9 mouse cellular contexts compared by ENCODE assay signal in the genomic region with DNA sequence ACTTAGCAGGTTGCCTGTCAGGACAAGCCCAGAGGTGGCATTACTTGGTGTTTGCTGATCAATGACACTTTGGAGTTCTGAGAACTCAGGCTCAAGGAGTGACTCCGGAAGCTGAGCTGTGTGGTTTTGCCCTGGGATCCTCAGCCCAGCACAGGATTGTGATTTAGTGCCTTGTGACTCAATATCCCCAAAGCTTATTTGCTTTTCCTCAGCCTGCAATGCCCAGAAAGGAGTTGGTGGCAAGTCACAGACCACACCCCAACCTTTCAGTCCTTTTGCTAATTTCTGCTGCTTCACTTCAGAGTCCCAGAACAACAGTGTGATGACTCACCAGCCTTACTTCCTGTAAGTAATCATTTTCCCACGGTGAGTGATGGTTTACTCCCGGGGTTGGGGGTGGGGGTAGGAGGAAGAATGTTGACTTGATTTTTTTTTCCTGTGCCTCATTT.
A peak's percentile ranks its signal among the peaks of the same experiment; 100 is the strongest.
DNase-seq lines count a peak whose midpoint lies in the region; ATAC-seq lines count a peak whose summit lies in the region.
"Had no signal": no experiment of that assay in that cellular context is flagged by ENCODE, and none has a peak within 500 bp of the region (broad histone marks: within the 10 kb centered on the region; RNA-seq: fewer than 3 reads in every experiment).

No protein-coding gene starts in this region.

- ATAC-seq in hindbrain, embryonic 14.5 days (ENCODE audit: low FRiP score) = no peak
- ATAC-seq in heart, embryonic 13.5 days (ENCODE audit: extremely low read depth, insufficient number of reproducible peaks, low FRiP score, low TSS enrichment) = no peak
- ATAC-seq in lung, embryonic 16.5 days (ENCODE audit: low read depth) = peak; percentile 49; the same call in 1 of the 2 replicates
- ATAC-seq in forebrain, embryonic 14.5 days = no peak
- no peak for ATAC-seq in neural tube, embryonic 15.5 days (ENCODE audit: low FRiP score)

- H3K9ac ChIP-seq in hindbrain, embryonic 14.5 days = no peak overlapping the region
- no peak overlapping the region for H3K9ac ChIP-seq in heart, embryonic 13.5 days
- no peak overlapping the region for H3K9ac ChIP-seq in lung, embryonic 16.5 days (ENCODE audit: low read length)
- no peak overlapping the region for H3K9ac ChIP-seq in forebrain, embryonic 14.5 days (ENCODE audit: low read length)
- no peak overlapping the region for H3K9ac ChIP-seq in neural tube, embryonic 15.5 days (replicated peaks)
- H3K9ac ChIP-seq: midbrain, embryonic 12.5 days had no signal

- no peak overlapping the region for H3K4me3 ChIP-seq in hindbrain, embryonic 10.5 days
- H3K4me3 ChIP-seq in hindbrain, embryonic 14.5 days (replicated peaks; ENCODE audit: low read length) = no peak overlapping the region
- no peak overlapping the region for H3K4me3 ChIP-seq in heart, embryonic 13.5 days
- no peak overlapping the region for H3K4me3 ChIP-seq in lung, embryonic 16.5 days (ENCODE audit: low read length)
- H3K4me3 ChIP-seq in forebrain, embryonic 14.5 days (ENCODE audit: low read depth, low read length) = no peak overlapping the region
- H3K4me3 ChIP-seq in neural tube, embryonic 15.5 days (replicated peaks) = no peak overlapping the region
- H3K4me3 ChIP-seq: midbrain, embryonic 12.5 days had no signal

- no peaks in the 10 kb centered on the region for H3K27me3 ChIP-seq in hindbrain, embryonic 10.5 days (ENCODE audit: insufficient read depth, poor library complexity, severe bottlenecking)
- H3K27me3 ChIP-seq in hindbrain, embryonic 14.5 days (ENCODE audit: control insufficient read depth, insufficient read depth, low read length) = no peaks in the 10 kb centered on the region
- H3K27me3 ChIP-seq in heart, embryonic 13.5 days (replicated peaks) = no peaks in the 10 kb centered on the region
- H3K27me3 ChIP-seq in lung, embryonic 16.5 days (ENCODE audit: control insufficient read depth, insufficient read depth, low read depth, low read length) = no peaks in the 10 kb centered on the region
- H3K27me3 ChIP-seq in forebrain, embryonic 14.5 days (replicated peaks; ENCODE audit: control insufficient read depth, insufficient read depth, low read length) = no peaks in the 10 kb centered on the region
- no peaks in the 10 kb centered on the region for H3K27me3 ChIP-seq in neural tube, embryonic 15.5 days (replicated peaks)
- H3K27me3 ChIP-seq: midbrain, embryonic 12.5 days had no signal

- peak overlapping the region; percentile 36 for H3K27ac ChIP-seq in hindbrain, embryonic 10.5 days
- no peak overlapping the region for H3K27ac ChIP-seq in hindbrain, embryonic 14.5 days
- peak overlapping the region; percentile 32 for H3K27ac ChIP-seq in heart, embryonic 13.5 days (replicated peaks)
- no peak overlapping the region; the same call in 1 of the 2 replicates for H3K27ac ChIP-seq in lung, embryonic 16.5 days (ENCODE audit: low read length)
- no peak overlapping the region for H3K27ac ChIP-seq in forebrain, embryonic 14.5 days (ENCODE audit: low read depth, low read length)
- H3K27ac ChIP-seq in neural tube, embryonic 15.5 days (replicated peaks) = no peak overlapping the region
- H3K27ac ChIP-seq: midbrain, embryonic 12.5 days had no signal

- H3K4me1 ChIP-seq in hindbrain, embryonic 10.5 days (replicated peaks) = 0 out of 2 replicates have a peak, but pooled peaks cover 11% of the 10 kb centered on the region
- no peaks in the 10 kb centered on the region for H3K4me1 ChIP-seq in hindbrain, embryonic 14.5 days (replicated peaks; ENCODE audit: control insufficient read depth, insufficient read depth, low read length)
- peaks cover 16% of the 10 kb centered on the region; the same call in 1 of the 2 replicates for H3K4me1 ChIP-seq in heart, embryonic 13.5 days
- H3K4me1 ChIP-seq in lung, embryonic 16.5 days (replicated peaks; ENCODE audit: control insufficient read depth, insufficient read depth, low read length) = peaks cover 2% of the 10 kb centered on the region; the same call in 1 of the 2 replicates
- H3K4me1 ChIP-seq in forebrain, embryonic 14.5 days (ENCODE audit: control insufficient read depth, insufficient read depth, low read length) = no peaks in the 10 kb centered on the region
- H3K4me1 ChIP-seq in neural tube, embryonic 15.5 days = no peaks in the 10 kb centered on the region
- H3K4me1 ChIP-seq: midbrain, embryonic 12.5 days had no signal

- no peaks in the 10 kb centered on the region for H3K9me3 ChIP-seq in hindbrain, embryonic 10.5 days
- no peaks in the 10 kb centered on the region for H3K9me3 ChIP-seq in hindbrain, embryonic 14.5 days (ENCODE audit: control insufficient read depth, low read length)
- H3K9me3 ChIP-seq in heart, embryonic 13.5 days = no peaks in the 10 kb centered on the region
- H3K9me3 ChIP-seq in lung, embryonic 16.5 days (ENCODE audit: control insufficient read depth, low read length) = no peaks in the 10 kb centered on the region
- no peaks in the 10 kb centered on the region for H3K9me3 ChIP-seq in forebrain, embryonic 14.5 days (replicated peaks; ENCODE audit: control insufficient read depth, low read length)
- H3K9me3 ChIP-seq in neural tube, embryonic 15.5 days (replicated peaks) = no peaks in the 10 kb centered on the region
- H3K9me3 ChIP-seq: midbrain, embryonic 12.5 days had no signal

- DNase-seq in hindbrain, embryonic 10.5 days (ENCODE audit: low spot score) = no peak
- no peak for DNase-seq in hindbrain, embryonic 14.5 days (ENCODE audit: low spot score)
- peak; percentile 47 for DNase-seq in NIH3T3 (ENCODE audit: low read depth)
- DNase-seq in layer of hippocampus, adult 9-10 months (ENCODE audit: low spot score) = no peak
- no peak for DNase-seq in forebrain, embryonic 14.5 days (ENCODE audit: low spot score)

- H3K4me2 ChIP-seq in hindbrain, embryonic 14.5 days (replicated peaks) = no peak overlapping the region
- H3K4me2 ChIP-seq in heart, embryonic 13.5 days = no peak overlapping the region
- no peak overlapping the region for H3K4me2 ChIP-seq in lung, embryonic 16.5 days (ENCODE audit: low read depth, low read length)
- no peak overlapping the region for H3K4me2 ChIP-seq in forebrain, embryonic 14.5 days (ENCODE audit: low read length)
- H3K4me2 ChIP-seq in neural tube, embryonic 15.5 days = no peak overlapping the region
- H3K4me2 ChIP-seq: midbrain, embryonic 12.5 days had no signal

- WGBS in hindbrain, embryonic 10.5 days = 68% methylated on average over 3 of the region's 3 CpGs
- WGBS in hindbrain, embryonic 14.5 days = 73% methylated on average over 3 of the region's 3 CpGs
- WGBS in heart, embryonic 13.5 days = 14% methylated on average over 3 of the region's 3 CpGs
- 11% methylated on average over 3 of the region's 3 CpGs for WGBS in lung, embryonic 16.5 days
- 74% methylated on average over 3 of the region's 3 CpGs for WGBS in forebrain, embryonic 14.5 days
- 69% methylated on average over 3 of the region's 3 CpGs for WGBS in neural tube, embryonic 15.5 days

- no peaks in the 10 kb centered on the region for H3K36me3 ChIP-seq in hindbrain, embryonic 10.5 days
- H3K36me3 ChIP-seq in hindbrain, embryonic 14.5 days (replicated peaks; ENCODE audit: control insufficient read depth, insufficient read depth) = no peaks in the 10 kb centered on the region
- no peaks in the 10 kb centered on the region for H3K36me3 ChIP-seq in heart, embryonic 13.5 days
- H3K36me3 ChIP-seq in lung, embryonic 16.5 days (ENCODE audit: control insufficient read depth, insufficient read depth, low read length) = no peaks in the 10 kb centered on the region
- no peaks in the 10 kb centered on the region for H3K36me3 ChIP-seq in forebrain, embryonic 14.5 days (ENCODE audit: control insufficient read depth, insufficient read depth, low read length)
- H3K36me3 ChIP-seq in neural tube, embryonic 15.5 days = no peaks in the 10 kb centered on the region
- H3K36me3 ChIP-seq: midbrain, embryonic 12.5 days had no signal

Comparison
In these comparisons a context has a peak if more than half of its experiments do, and no peak if none do; other contexts are left out.
1. H3K27ac ChIP-seq: peak in hindbrain, embryonic 10.5 days (single experiment) and heart, embryonic 13.5 days (single experiment); none in hindbrain, embryonic 14.5 days (single experiment), lung, embryonic 16.5 days (single experiment), forebrain, embryonic 14.5 days (single experiment) and neural tube, embryonic 15.5 days (single experiment).